Mouse (Mus musculus) erythroblast, embryonic 14.5 days (primary cell): ENCODE results near the gene Coro1b. TPM values are rescaled to one million over a fixed set of nuclear protein-coding genes. Genes with fewer than 3 reads are reported as not detected.
A peak's percentile ranks its signal among the peaks of the same experiment; 100 is the strongest.

Experiments used
- H3K27me3 ChIP-seq: 2 replicates; pipeline ENCODE4 v1.6.1; 2012; ENCODE audit warnings: inconsistent platforms; ENCODE audit not compliant: control insufficient read depth
- H3K36me3 ChIP-seq: 2 replicates; pipeline ENCODE4 v1.6.1; 2012; ENCODE audit warnings: mild to moderate bottlenecking, inconsistent platforms; ENCODE audit not compliant: control insufficient read depth
- H3K4me1 ChIP-seq: 2 replicates; pipeline ENCODE4 v1.6.1; 2012; ENCODE audit warnings: inconsistent platforms; ENCODE audit not compliant: control insufficient read depth
- H3K4me3 ChIP-seq: replicated peaks from 2 replicates; pipeline ENCODE3; 2012; ENCODE audit warnings: moderate library complexity, mild to moderate bottlenecking, inconsistent platforms
- H3K9me3 ChIP-seq: 2 replicates; pipeline ENCODE4 v1.6.1; 2012; ENCODE audit warnings: low read length, inconsistent platforms, mixed read lengths; ENCODE audit not compliant: control insufficient read depth
- GATA1 ChIP-seq: IDR thresholded peaks from 2 replicates; pipeline ENCODE4 v1.6.1; 2012; ENCODE audit warnings: low read length, inconsistent platforms, mixed read lengths
- TAL1 ChIP-seq: IDR thresholded peaks from 3 replicates; pipeline ENCODE4 v1.6.1; 2012; ENCODE audit warnings: low read length, inconsistent platforms, mixed read lengths
- polyA plus RNA-seq: library from polyadenylated mRNA; stranded (reverse); fragments of >175 nt; gene quantifications from 2 replicates; pipeline ENCODE4 v1.2.3, GENCODE M21; 2012

The Coro1b gene
- 6.2 and 7.5 TPM in 2 replicates for polyA plus RNA-seq

GRCm38 (mm10) chr19:4148491-4148806, at the start of gene Coro1b:
TSS of gene Coro1b (plus strand) at chr19:4148619.
- H3K36me3 ChIP-seq: peaks cover 36% of the 10 kb centered on the region
- no peaks in the 10 kb centered on the region for H3K27me3 ChIP-seq
- H3K4me3 ChIP-seq: peak within 1 kb of the TSS; percentile 79
- H3K4me1 ChIP-seq: peaks cover 41% of the 10 kb centered on the region
- peaks cover 6% of the 10 kb centered on the region for H3K9me3 ChIP-seq
- TF ChIP-seq TAL1 (no peak), GATA1 (no peak)

- TF ChIP-seq TAL1: no peak
- TF ChIP-seq GATA1: no peak
- Histone ChIP-seq H3K4me1 (peaks cover 52% of the 10 kb centered on the region), H3K4me3 (peak overlapping the region; percentile 83)
These were observed 49.4 kb upstream of the Coro1b start for GRCm38 (mm10) chr19:4099056-4099455.

GRCm38 (mm10) chr19:4099837-4100717, 48.3 kb upstream of the Coro1b start, which contains the start of gene Pitpnm1:
TSS of gene Pitpnm1 (plus strand) at chr19:4099998.
- H3K9me3 ChIP-seq: peaks cover 8% of the 10 kb centered on the region; the same call in 1 of the 2 replicates
- peaks cover 14% of the 10 kb centered on the region for H3K36me3 ChIP-seq
- H3K27me3 ChIP-seq: peaks cover 46% of the 10 kb centered on the region
- H3K4me1 ChIP-seq: peaks cover 52% of the 10 kb centered on the region
- peak within 1 kb of the TSS; percentile 83 for H3K4me3 ChIP-seq
- no peak for TF ChIP-seq TAL1
- no peak for TF ChIP-seq GATA1

More at GRCm38 (mm10) chr19:4099056-4099455, 49.4 kb upstream of the Coro1b start:
- Histone ChIP-seq H3K36me3 (peaks cover 14% of the 10 kb centered on the region), H3K9me3 (peaks cover 8% of the 10 kb centered on the region; the same call in 1 of the 2 replicates), H3K27me3 (peaks cover 44% of the 10 kb centered on the region)

GRCm38 (mm10) chr19:4100718-4101261, 47.6 kb upstream of the Coro1b start:
- H3K36me3 ChIP-seq: peaks cover 14% of the 10 kb centered on the region
- H3K4me1 ChIP-seq: peaks cover 50% of the 10 kb centered on the region
- no peak for TF ChIP-seq TAL1
- no peak for TF ChIP-seq GATA1

GRCm38 (mm10) chr19:4101466-4101865, 47.0 kb upstream of the Coro1b start:
- H3K4me3 ChIP-seq: no peak overlapping the region
- H3K4me1 ChIP-seq: peaks cover 43% of the 10 kb centered on the region
- H3K36me3 ChIP-seq: peaks cover 15% of the 10 kb centered on the region
- peaks cover 46% of the 10 kb centered on the region for H3K27me3 ChIP-seq
- peaks cover 8% of the 10 kb centered on the region; the same call in 1 of the 2 replicates for H3K9me3 ChIP-seq
- TF ChIP-seq TAL1: no peak

More at GRCm38 (mm10) chr19:4100718-4101261, 47.6 kb upstream of the Coro1b start:
- peaks cover 46% of the 10 kb centered on the region for H3K27me3 ChIP-seq
- H3K9me3 ChIP-seq: peaks cover 8% of the 10 kb centered on the region; the same call in 1 of the 2 replicates
- H3K4me3 ChIP-seq: peak overlapping the region; percentile 83

GRCm38 (mm10) chr19:4102049-4102448, 46.4 kb upstream of the Coro1b start:
- Histone ChIP-seq H3K27me3 (peaks cover 46% of the 10 kb centered on the region), H3K36me3 (peaks cover 16% of the 10 kb centered on the region), H3K4me3 (no peak overlapping the region), H3K4me1 (peaks cover 39% of the 10 kb centered on the region), H3K9me3 (peaks cover 8% of the 10 kb centered on the region; the same call in 1 of the 2 replicates)
- no peak for TF ChIP-seq GATA1
- no peak for TF ChIP-seq TAL1

- TF ChIP-seq GATA1 (no peak), TAL1 (no peak)
- H3K36me3 ChIP-seq: peaks cover 16% of the 10 kb centered on the region
- no peak overlapping the region for H3K4me3 ChIP-seq
- H3K27me3 ChIP-seq: peaks cover 46% of the 10 kb centered on the region
- H3K4me1 ChIP-seq: peaks cover 35% of the 10 kb centered on the region
- peaks cover 8% of the 10 kb centered on the region; the same call in 1 of the 2 replicates for H3K9me3 ChIP-seq
These were observed 45.8 kb upstream of the Coro1b start for GRCm38 (mm10) chr19:4102626-4103025.

GRCm38 (mm10) chr19:4103294-4103693, 45.1 kb upstream of the Coro1b start:
- peaks cover 46% of the 10 kb centered on the region for H3K27me3 ChIP-seq
- peaks cover 28% of the 10 kb centered on the region for H3K4me1 ChIP-seq
- no peak overlapping the region for H3K4me3 ChIP-seq
- peaks cover 8% of the 10 kb centered on the region; the same call in 1 of the 2 replicates for H3K9me3 ChIP-seq
- H3K36me3 ChIP-seq: peaks cover 11% of the 10 kb centered on the region
- TF ChIP-seq GATA1: no peak
- no peak for TF ChIP-seq TAL1

- peaks cover 6% of the 10 kb centered on the region for H3K36me3 ChIP-seq
- peaks cover 8% of the 10 kb centered on the region; the same call in 1 of the 2 replicates for H3K9me3 ChIP-seq
- H3K27me3 ChIP-seq: peaks cover 46% of the 10 kb centered on the region
- no peak overlapping the region for H3K4me3 ChIP-seq
- no peak for TF ChIP-seq GATA1
- TF ChIP-seq TAL1: no peak
- H3K4me1 ChIP-seq: peaks cover 23% of the 10 kb centered on the region
These were observed 44.6 kb upstream of the Coro1b start for GRCm38 (mm10) chr19:4103792-4104191.
